Mouse (Mus musculus) left cerebral cortex, postnatal 4 days (tissue): Measurements from ENCODE around the gene Fxr1. TPM values are rescaled to one million over a fixed set of nuclear protein-coding genes. Genes with fewer than 3 reads are reported as not detected.
"Not testable (repeated sequence)": the region's sequence is repeated elsewhere in the genome, so short reads cannot be mapped to it uniquely, and the experiment has no call there.

Source experiments
- DNase-seq: peaks from one replicate; pipeline ENCODE4 v3.0.0-alpha.2; 2022
- intact Hi-C: fragments of 180-260 bp; cut with DNase I; formaldehyde crosslinking; loops from one replicate; pipeline ENCODE4 v1.15.1; 2025
- total RNA-seq, 2 experiments: library from RNA; stranded (reverse); gene quantifications; 2 replicates each; pipeline ENCODE4 v1.2.3; 2021

Fxr1 gene
- 10 to 100 TPM; 73.8 to 84.8 TPM for total RNA-seq

GRCm38 (mm10) chr3:34019540-34020381 is at the start of gene Fxr1:
Gene Fxr1, plus strand, starts transcription at chr3:34019943.
- intact Hi-C loops, result no loop called here

GRCm38 (mm10) chr3:33979395-33979794 is 40.3 kb upstream of the Fxr1 start:
- no peak for DNase-seq
- intact Hi-C loops, result no loop called here

More at GRCm38 (mm10) chr3:34019540-34020381, at the start of gene Fxr1:
- peak; percentile 84 for DNase-seq

- intact Hi-C loops, result no loop called here
- DNase-seq, result no peak
These were observed 37.0 kb upstream of the Fxr1 start for GRCm38 (mm10) chr3:33982746-33983145.

GRCm38 (mm10) chr3:33989302-33989701 is 30.4 kb upstream of the Fxr1 start:
- intact Hi-C loops, result no loop called here
- no peak for DNase-seq

GRCm38 (mm10) chr3:33990451-33990850 is 29.3 kb upstream of the Fxr1 start:
- intact Hi-C loops, result no loop called here
- no peak for DNase-seq

- no peak for DNase-seq
- intact Hi-C loops, result no loop called here
These were observed 28.8 kb upstream of the Fxr1 start for GRCm38 (mm10) chr3:33990921-33991320.

GRCm38 (mm10) chr3:33993421-33994126 is 26.2 kb upstream of the Fxr1 start:
- intact Hi-C loops, result no loop called here
- DNase-seq, result no peak

- DNase-seq, result no peak
- intact Hi-C loops, result no loop called here
These were observed 25.6 kb upstream of the Fxr1 start for GRCm38 (mm10) chr3:33994127-33994488.

- DNase-seq, intact Hi-C loops: not testable (repeated sequence)
These were observed 18.1 kb upstream of the Fxr1 start for GRCm38 (mm10) chr3:34001691-34002090.

GRCm38 (mm10) chr3:34003860-34004259 is 15.9 kb upstream of the Fxr1 start:
- intact Hi-C loops, result no loop called here
- no peak for DNase-seq

GRCm38 (mm10) chr3:34006301-34006700 is 13.4 kb upstream of the Fxr1 start:
- no peak for DNase-seq
- intact Hi-C loops, result no loop called here

GRCm38 (mm10) chr3:34006824-34007223 is 12.9 kb upstream of the Fxr1 start:
- intact Hi-C loops, result no loop called here
- no peak for DNase-seq

- no peak for DNase-seq
- intact Hi-C loops, result no loop called here
These were observed 12.1 kb upstream of the Fxr1 start for GRCm38 (mm10) chr3:34007611-34008010.

- intact Hi-C loops, result no loop called here
These were observed 11.6 kb upstream of the Fxr1 start for GRCm38 (mm10) chr3:34008191-34008590.

GRCm38 (mm10) chr3:34020382-34021258 is 877 bp downstream of the Fxr1 start:
- intact Hi-C loops, result no loop called here
- peak; percentile 9 for DNase-seq

More at GRCm38 (mm10) chr3:34008191-34008590, 11.6 kb upstream of the Fxr1 start:
- DNase-seq, result no peak

- intact Hi-C loops, result no loop called here
- DNase-seq, result no peak
These were observed 1.6 kb downstream of the Fxr1 start for GRCm38 (mm10) chr3:34021259-34021828.

GRCm38 (mm10) chr3:34028935-34029334 is 9.2 kb downstream of the Fxr1 start:
- DNase-seq, result no peak
- intact Hi-C loops, result no loop called here

- intact Hi-C loops, result no loop called here
These were observed 10.9 kb downstream of the Fxr1 start for GRCm38 (mm10) chr3:34030601-34031000.

GRCm38 (mm10) chr3:34033720-34034364 is 14.1 kb downstream of the Fxr1 start:
- no peak for DNase-seq
- intact Hi-C loops, result no loop called here

More at GRCm38 (mm10) chr3:34030601-34031000, 10.9 kb downstream of the Fxr1 start:
- DNase-seq, result no peak

GRCm38 (mm10) chr3:34034803-34035202 is 15.1 kb downstream of the Fxr1 start:
- DNase-seq, result no peak
- intact Hi-C loops, result no loop called here
